In the genomic region with DNA sequence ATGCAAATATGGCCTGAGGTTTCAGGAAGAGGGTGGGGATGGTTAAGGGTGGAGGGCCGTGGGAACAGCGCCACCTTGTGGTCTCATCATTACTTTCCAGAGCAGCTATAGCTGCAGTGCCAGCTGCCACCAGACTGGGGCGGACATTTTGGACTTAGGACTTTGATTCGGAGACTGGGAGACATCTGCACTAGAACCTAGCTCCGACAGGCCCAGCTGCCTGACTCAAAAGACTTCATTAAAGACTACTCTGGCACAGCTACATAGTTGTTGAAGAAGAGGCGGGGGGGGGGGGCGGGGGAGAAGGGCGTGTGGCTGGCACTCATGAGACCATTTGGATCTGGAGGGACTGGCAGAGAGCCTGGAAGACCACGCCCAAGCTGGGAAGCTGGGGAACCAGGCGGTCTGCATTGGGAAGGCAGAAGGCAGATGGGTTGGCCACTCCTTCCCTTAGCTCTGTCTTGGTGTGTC, we compare ENCODE assay signal across 8 mouse cellular contexts. TPM values are rescaled to one million over a fixed set of nuclear protein-coding genes. Genes with fewer than 3 reads are reported as not detected.
A peak's percentile ranks its signal among the peaks of the same experiment; 100 is the strongest.
DNase-seq lines count a peak whose midpoint lies in the region; ATAC-seq lines count a peak whose summit lies in the region.

No protein-coding gene starts in this region.

- ATAC-seq in intestine, embryonic 14.5 days (replicated peaks; ENCODE audit: low FRiP score, low TSS enrichment, low read depth) = peak; percentile 74
- peak; percentile 90 for ATAC-seq in megakaryocyte-erythroid progenitor cell, adult 5-6 weeks (replicated peaks; ENCODE audit: low FRiP score, low TSS enrichment, poor library complexity, severe bottlenecking)

- 18% methylated on average over 10 of the region's 10 CpGs for WGBS in intestine, embryonic 14.5 days

- peak overlapping the region; percentile 25; the same call in 1 of the 2 replicates for H3K4me2 ChIP-seq in intestine, embryonic 14.5 days (ENCODE audit: low read length)

- no peaks in the 10 kb centered on the region for H3K27me3 ChIP-seq in intestine, embryonic 14.5 days (replicated peaks; ENCODE audit: control insufficient read depth, insufficient read depth, low read length)

- H3K27ac ChIP-seq in intestine, embryonic 14.5 days (ENCODE audit: low read depth) = no peak overlapping the region

- H3K9me3 ChIP-seq in intestine, embryonic 14.5 days (ENCODE audit: control insufficient read depth, low read length) = no peaks in the 10 kb centered on the region

- H3K4me1 ChIP-seq in intestine, embryonic 14.5 days (replicated peaks; ENCODE audit: control insufficient read depth, insufficient read depth, low read length) = 0 out of 2 replicates have a peak, but pooled peaks cover 5% of the 10 kb centered on the region

- intact Hi-C loops in left cerebral cortex, postnatal 10 days (cut with DNase I) = loop anchor here (5.0 kb wide), 2 partner anchors 47 to 147 kb away; partner anchors contain the start of gene Mical2

- DNase-seq in adipocyte (ENCODE audit: low spot score) = peak; percentile 89
- peak; percentile 93 for DNase-seq in embryo, embryonic 10 days (ENCODE audit: low spot score)
- peak; percentile 71 for DNase-seq in gastrocnemius, postnatal 25 days
- peak; percentile 92 for DNase-seq in intestine, embryonic 14.5 days (ENCODE audit: low spot score)
- peak; percentile 77 to 88 for DNase-seq in left cerebral cortex, postnatal 10 days (ENCODE audit: extremely low spot score in 1 of 2, low spot score in 2 of 2)
- DNase-seq in right cerebral cortex, postnatal 25 days = peak; percentile 82
- peak; percentile 69 to 79 for DNase-seq in urinary bladder, postnatal 36 days (ENCODE audit: low spot score in 2 of 2)

- no peak overlapping the region for H3K9ac ChIP-seq in intestine, embryonic 14.5 days (ENCODE audit: low read length)

- no peak overlapping the region for H3K4me3 ChIP-seq in intestine, embryonic 14.5 days (ENCODE audit: low read depth, low read length)

- no peaks in the 10 kb centered on the region for H3K36me3 ChIP-seq in intestine, embryonic 14.5 days (ENCODE audit: control insufficient read depth, insufficient read depth, low read length)

RNA-seq across cellular contexts. Expression of gene Dkk3, which starts 21.4 kb away (rescaled TPM):
- total RNA-seq in gastrocnemius, postnatal 25 days (2021) = 1 to 10 TPM; 1.9 to 2.0 TPM
- polyA plus RNA-seq in intestine, embryonic 14.5 days (2014; fragmentation: Nextera tagmentation; extraction: Ambion mirVana) = 22.9 and 27.4 TPM in 2 replicates
- 10 to 100 TPM; 72.5 to 93.3 TPM for total RNA-seq in left cerebral cortex, postnatal 10 days (2021)
- not detected in 2 replicates for total RNA-seq in megakaryocyte-erythroid progenitor cell, adult 5-6 weeks (2014; fragmentation: Nextera tagmentation)
- not detected in 2 replicates for total RNA-seq in megakaryocyte-erythroid progenitor cell, adult 5-6 weeks (2017)

RNA-seq across cellular contexts. Expression of gene Mical2, which starts 45.4 kb away (rescaled TPM):
- total RNA-seq in gastrocnemius, postnatal 25 days (2021) = 100 to 1,000 TPM in 1 of 2 experiments, 10 to 100 TPM in 1; 36.1 to 131 TPM
- 16.6 and 18.2 TPM in 2 replicates for polyA plus RNA-seq in intestine, embryonic 14.5 days (2014; fragmentation: Nextera tagmentation; extraction: Ambion mirVana)
- 100 to 1,000 TPM; 300 to 329 TPM for total RNA-seq in left cerebral cortex, postnatal 10 days (2021)
- total RNA-seq in megakaryocyte-erythroid progenitor cell, adult 5-6 weeks (2014; fragmentation: Nextera tagmentation) = 0.59 TPM in 1 of 2 replicates, not detected in the other
- total RNA-seq in megakaryocyte-erythroid progenitor cell, adult 5-6 weeks (2017) = 0.27 and 0.47 TPM in 2 replicates

Comparison
In these comparisons a context has a peak if more than half of its experiments do, and no peak if none do; other contexts are left out.
1. RNA of gene Dkk3, which starts 21.4 kb away (total RNA-seq): 72.5 to 93.3 TPM in left cerebral cortex, postnatal 10 days; 1.9 to 2.0 TPM in gastrocnemius, postnatal 25 days and not detected in megakaryocyte-erythroid progenitor cell, adult 5-6 weeks; every median in the first group is over 10 times any median in the second.
2. RNA of gene Mical2, which starts 45.4 kb away (total RNA-seq): 300 to 329 TPM in left cerebral cortex, postnatal 10 days and 36.1 to 131 TPM in gastrocnemius, postnatal 25 days; 0.27 to 0.59 TPM in megakaryocyte-erythroid progenitor cell, adult 5-6 weeks; every median in the first group is over 10 times any median in the second.
3. Peak in every context shown above with its lines, with median percentiles within 50 percentile points of each other: DNase-seq.